Mouse (Mus musculus): ENCODE results near the gene Polh. TPM values are rescaled to one million over a fixed set of nuclear protein-coding genes. Genes with fewer than 3 reads are reported as not detected.

Gene Polh
- polyA plus RNA-seq, 1 experiment from 2014 or later: 11.1 TPM

- H3K9ac ChIP-seq (ENCODE audit: low read depth, low read length): 0 out of 2 replicates have a peak overlapping the region, but pooled peaks have one; percentile 4
- H3K27ac ChIP-seq (ENCODE audit: low read length): peak overlapping the region; percentile 65
- no peaks in the 10 kb centered on the region for H3K27me3 ChIP-seq (replicated peaks; ENCODE audit: control insufficient read depth, insufficient read depth, low read length)
- peaks cover 24% of the 10 kb centered on the region for H3K4me1 ChIP-seq (ENCODE audit: control insufficient read depth, insufficient read depth, low read length)
- no peak for ATAC-seq
- H3K9me3 ChIP-seq (ENCODE audit: control insufficient read depth, low read length): no peaks in the 10 kb centered on the region
- peaks cover 24% of the 10 kb centered on the region for H3K36me3 ChIP-seq (ENCODE audit: control insufficient read depth, insufficient read depth, low read length)
- H3K4me3 ChIP-seq (ENCODE audit: low read length): peak overlapping the region; percentile 20
- peak overlapping the region; percentile 26; the same call in 1 of the 2 replicates for H3K4me2 ChIP-seq (ENCODE audit: low read depth, low read length)
- WGBS: 59% methylated on average over 9 of the region's 9 CpGs
These were observed 39.5 kb downstream of the Polh start for GRCm38 (mm10) chr17:46162951-46163421.

- H3K9me3 ChIP-seq (ENCODE audit: control insufficient read depth, low read length): no peaks in the 10 kb centered on the region
- H3K4me3 ChIP-seq (ENCODE audit: low read length): peak overlapping the region; percentile 20; the same call in 1 of the 2 replicates
- no peaks in the 10 kb centered on the region for H3K27me3 ChIP-seq (replicated peaks; ENCODE audit: control insufficient read depth, insufficient read depth, low read length)
- peak overlapping the region; percentile 65; the same call in 1 of the 2 replicates for H3K27ac ChIP-seq (ENCODE audit: low read length)
- H3K36me3 ChIP-seq (ENCODE audit: control insufficient read depth, insufficient read depth, low read length): peaks cover 19% of the 10 kb centered on the region
- H3K4me2 ChIP-seq (ENCODE audit: low read depth, low read length): peak overlapping the region; percentile 26; the same call in 1 of the 2 replicates
- ATAC-seq: no peak
- 82% methylated on average over 7 of the region's 7 CpGs for WGBS
- peaks cover 24% of the 10 kb centered on the region for H3K4me1 ChIP-seq (ENCODE audit: control insufficient read depth, insufficient read depth, low read length)
- H3K9ac ChIP-seq (ENCODE audit: low read depth, low read length): 0 out of 2 replicates have a peak overlapping the region, but pooled peaks have one; percentile 4
These were observed 39.9 kb downstream of the Polh start for GRCm38 (mm10) chr17:46162551-46162950.

DNA sequence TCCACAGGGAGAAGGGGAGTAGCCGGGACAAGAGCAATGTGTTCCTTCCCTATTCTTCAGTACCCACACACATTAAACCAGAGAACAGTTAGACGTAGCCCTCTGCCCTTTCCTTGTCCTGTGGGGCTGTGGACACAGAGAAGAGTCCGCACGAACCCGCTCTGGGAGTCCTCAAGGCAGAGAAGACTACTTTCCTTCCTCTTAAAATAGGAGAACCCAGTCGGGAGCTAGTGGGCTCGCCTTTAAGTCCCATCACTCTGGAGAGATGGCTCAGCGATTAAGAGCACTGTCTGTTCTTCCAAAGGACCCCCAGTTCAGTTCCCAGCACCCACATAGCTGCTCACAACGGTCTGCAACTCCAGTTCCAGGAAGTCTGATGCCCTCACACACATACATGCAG lies 40.7 kb downstream of the Polh start:
- H3K4me2 ChIP-seq (ENCODE audit: low read depth, low read length): peak overlapping the region; percentile 70
- H3K4me1 ChIP-seq (ENCODE audit: control insufficient read depth, insufficient read depth, low read length): peaks cover 24% of the 10 kb centered on the region
- peaks cover 13% of the 10 kb centered on the region; the same call in 1 of the 2 replicates for H3K36me3 ChIP-seq (ENCODE audit: control insufficient read depth, insufficient read depth, low read length)
- no peaks in the 10 kb centered on the region for H3K27me3 ChIP-seq (replicated peaks; ENCODE audit: control insufficient read depth, insufficient read depth, low read length)
- H3K27ac ChIP-seq (ENCODE audit: low read length): peak overlapping the region; percentile 77
- ATAC-seq: no peak
- H3K4me3 ChIP-seq (ENCODE audit: low read length): peak overlapping the region; percentile 78
- 52% methylated on average over 9 of the region's 9 CpGs for WGBS
- peak overlapping the region; percentile 86 for H3K9ac ChIP-seq (ENCODE audit: low read depth, low read length)
- no peaks in the 10 kb centered on the region for H3K9me3 ChIP-seq (ENCODE audit: control insufficient read depth, low read length)

DNA sequence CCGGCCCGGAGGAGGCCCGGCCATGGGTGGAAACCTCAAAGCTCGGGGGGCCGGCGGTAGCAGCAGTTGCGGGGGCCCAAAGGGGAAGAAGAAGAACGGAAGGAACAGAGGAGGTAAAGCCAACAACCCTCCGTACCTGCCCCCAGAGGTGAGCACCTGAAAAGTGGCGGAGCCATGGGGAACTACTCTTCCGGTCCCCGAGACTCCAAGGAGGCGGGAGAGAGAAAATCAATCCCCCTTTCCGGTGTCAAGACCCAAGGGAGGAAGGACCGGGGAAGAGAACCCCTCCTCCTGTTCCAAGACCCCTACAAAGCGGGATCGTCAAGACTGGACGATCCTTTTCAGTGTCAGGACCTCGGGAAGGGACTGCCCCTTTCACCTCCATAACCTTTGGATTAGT lies 41.3 kb downstream of the Polh start:
- Histone ChIP-seq H3K4me2 (ENCODE audit: low read depth, low read length) (peak overlapping the region; percentile 70), H3K9me3 (ENCODE audit: control insufficient read depth, low read length) (no peaks in the 10 kb centered on the region), H3K4me3 (ENCODE audit: low read length) (peak overlapping the region; percentile 78), H3K4me1 (ENCODE audit: control insufficient read depth, insufficient read depth, low read length) (peaks cover 24% of the 10 kb centered on the region), H3K36me3 (ENCODE audit: control insufficient read depth, insufficient read depth, low read length) (0 out of 2 replicates have a peak, but pooled peaks cover 8% of the 10 kb centered on the region), H3K9ac (ENCODE audit: low read depth, low read length) (peak overlapping the region; percentile 86), H3K27me3 (replicated peaks; ENCODE audit: control insufficient read depth, insufficient read depth, low read length) (no peaks in the 10 kb centered on the region), H3K27ac (ENCODE audit: low read length) (peak overlapping the region; percentile 77)
- ATAC-seq: peak; percentile 21
- under 1% methylated on average over 19 of the region's 19 CpGs for WGBS

DNA sequence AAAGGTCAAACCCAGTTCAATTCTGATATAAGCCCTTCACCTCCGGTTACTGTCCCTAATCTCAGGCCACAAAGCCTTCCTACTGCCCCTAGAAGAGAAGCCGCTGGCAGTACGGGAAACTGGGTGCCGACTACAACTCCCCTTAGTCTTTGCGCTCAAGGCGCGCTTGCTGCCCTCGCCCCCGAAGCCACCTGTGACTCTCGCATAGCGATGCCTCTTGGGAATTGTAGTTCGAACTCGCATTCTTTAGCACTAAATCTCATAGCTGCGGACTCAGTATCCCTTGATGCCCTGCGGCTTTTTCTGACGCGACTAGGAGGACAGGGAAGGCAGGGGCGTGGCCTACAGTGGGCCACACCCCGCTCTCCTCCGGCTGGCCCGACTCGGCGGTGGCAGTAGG lies 41.8 kb downstream of the Polh start, which contains the start of gene Gtpbp2:
Gene Gtpbp2 (plus strand): TSS at position 347 of the 400 bp plus-strand sequence.
- 0% methylated on average over 23 of the region's 23 CpGs for WGBS
- peak within 1 kb of the TSS; percentile 78 for H3K4me3 ChIP-seq (ENCODE audit: low read length)
- ATAC-seq: peak; percentile 92
- H3K9ac ChIP-seq (ENCODE audit: low read depth, low read length): peak within 1 kb of the TSS; percentile 86
- peak within 1 kb of the TSS; percentile 94 for H3K27ac ChIP-seq (ENCODE audit: low read length)
- no peaks in the 10 kb centered on the region for H3K27me3 ChIP-seq (replicated peaks; ENCODE audit: control insufficient read depth, insufficient read depth, low read length)
- peak within 1 kb of the TSS; percentile 76 for H3K4me2 ChIP-seq (ENCODE audit: low read depth, low read length)
- no peaks in the 10 kb centered on the region for H3K9me3 ChIP-seq (ENCODE audit: control insufficient read depth, low read length)
- 0 out of 2 replicates have a peak, but pooled peaks cover 7% of the 10 kb centered on the region for H3K36me3 ChIP-seq (ENCODE audit: control insufficient read depth, insufficient read depth, low read length)
- peaks cover 24% of the 10 kb centered on the region for H3K4me1 ChIP-seq (ENCODE audit: control insufficient read depth, insufficient read depth, low read length)

- peak overlapping the region; percentile 78 for H3K4me3 ChIP-seq (ENCODE audit: low read length)
- WGBS: under 1% methylated on average over 16 of the region's 16 CpGs
- H3K9ac ChIP-seq (ENCODE audit: low read depth, low read length): peak overlapping the region; percentile 70
These were observed 42.3 kb downstream of the Polh start for GRCm38 (mm10) chr17:46160090-46160662.

GRCm38 (mm10) chr17:46159236-46159635 lies 43.2 kb downstream of the Polh start:
- 0 out of 2 replicates have a peak, but pooled peaks cover 3% of the 10 kb centered on the region for H3K36me3 ChIP-seq (ENCODE audit: control insufficient read depth, insufficient read depth, low read length)
- 56% methylated on average over 2 of the region's 2 CpGs for WGBS
- H3K27me3 ChIP-seq (replicated peaks; ENCODE audit: control insufficient read depth, insufficient read depth, low read length): no peaks in the 10 kb centered on the region
- H3K9me3 ChIP-seq (ENCODE audit: control insufficient read depth, low read length): no peaks in the 10 kb centered on the region
- peak overlapping the region; percentile 94; the same call in 1 of the 2 replicates for H3K27ac ChIP-seq (ENCODE audit: low read length)
- peaks cover 24% of the 10 kb centered on the region for H3K4me1 ChIP-seq (ENCODE audit: control insufficient read depth, insufficient read depth, low read length)
- no peak overlapping the region for H3K9ac ChIP-seq (ENCODE audit: low read depth, low read length)
- peak overlapping the region; percentile 78; the same call in 1 of the 2 replicates for H3K4me3 ChIP-seq (ENCODE audit: low read length)
- H3K4me2 ChIP-seq (ENCODE audit: low read depth, low read length): peak overlapping the region; percentile 76; the same call in 1 of the 2 replicates
- ATAC-seq: no peak

More at GRCm38 (mm10) chr17:46160090-46160662, 42.3 kb downstream of the Polh start:
- H3K4me2 ChIP-seq (ENCODE audit: low read depth, low read length): peak overlapping the region; percentile 76
- H3K27ac ChIP-seq (ENCODE audit: low read length): peak overlapping the region; percentile 94
- ATAC-seq: peak; percentile 72
- H3K27me3 ChIP-seq (replicated peaks; ENCODE audit: control insufficient read depth, insufficient read depth, low read length): no peaks in the 10 kb centered on the region
- H3K36me3 ChIP-seq (ENCODE audit: control insufficient read depth, insufficient read depth, low read length): 0 out of 2 replicates have a peak, but pooled peaks cover 7% of the 10 kb centered on the region
- peaks cover 24% of the 10 kb centered on the region for H3K4me1 ChIP-seq (ENCODE audit: control insufficient read depth, insufficient read depth, low read length)
- no peaks in the 10 kb centered on the region for H3K9me3 ChIP-seq (ENCODE audit: control insufficient read depth, low read length)

- H3K4me3 ChIP-seq (ENCODE audit: low read length): no peak overlapping the region
- no peaks in the 10 kb centered on the region for H3K36me3 ChIP-seq (ENCODE audit: control insufficient read depth, insufficient read depth, low read length)
- WGBS: 85% methylated on average over 8 of the region's 8 CpGs
These were observed 45.3 kb downstream of the Polh start for GRCm38 (mm10) chr17:46157131-46157530.

GRCm38 (mm10) chr17:46156680-46157079 lies 45.8 kb downstream of the Polh start:
- no peak overlapping the region for H3K27ac ChIP-seq (ENCODE audit: low read length)
- no peak for ATAC-seq
- H3K4me1 ChIP-seq (ENCODE audit: control insufficient read depth, insufficient read depth, low read length): peaks cover 14% of the 10 kb centered on the region
- no peak overlapping the region for H3K4me3 ChIP-seq (ENCODE audit: low read length)
- H3K9ac ChIP-seq (ENCODE audit: low read depth, low read length): no peak overlapping the region
- H3K36me3 ChIP-seq (ENCODE audit: control insufficient read depth, insufficient read depth, low read length): no peaks in the 10 kb centered on the region
- no peaks in the 10 kb centered on the region for H3K27me3 ChIP-seq (replicated peaks; ENCODE audit: control insufficient read depth, insufficient read depth, low read length)
- no peak overlapping the region for H3K4me2 ChIP-seq (ENCODE audit: low read depth, low read length)
- WGBS: 82% methylated on average over 5 of the region's 5 CpGs
- no peaks in the 10 kb centered on the region for H3K9me3 ChIP-seq (ENCODE audit: control insufficient read depth, low read length)

More at GRCm38 (mm10) chr17:46157131-46157530, 45.3 kb downstream of the Polh start:
- no peak for ATAC-seq
- H3K9ac ChIP-seq (ENCODE audit: low read depth, low read length): no peak overlapping the region
- H3K4me1 ChIP-seq (ENCODE audit: control insufficient read depth, insufficient read depth, low read length): peaks cover 19% of the 10 kb centered on the region
- no peaks in the 10 kb centered on the region for H3K27me3 ChIP-seq (replicated peaks; ENCODE audit: control insufficient read depth, insufficient read depth, low read length)
- H3K27ac ChIP-seq (ENCODE audit: low read length): no peak overlapping the region
- H3K4me2 ChIP-seq (ENCODE audit: low read depth, low read length): no peak overlapping the region
- no peaks in the 10 kb centered on the region for H3K9me3 ChIP-seq (ENCODE audit: control insufficient read depth, low read length)
